Mouse (Mus musculus) lung, postnatal 0 days (tissue): ENCODE measurements around the gene Zfp872.

Source experiments
- CTCF ChIP-seq: IDR thresholded peaks from 2 replicates; pipeline ENCODE4 v1.5.1; 2016; ENCODE audit warnings: antibody characterized with exemption, mild to moderate bottlenecking
- EP300 ChIP-seq: IDR thresholded peaks from 2 replicates; pipeline ENCODE4 v1.6.1; 2016; ENCODE audit warnings: antibody characterized with exemption, mild to moderate bottlenecking, control low read depth

DNA sequence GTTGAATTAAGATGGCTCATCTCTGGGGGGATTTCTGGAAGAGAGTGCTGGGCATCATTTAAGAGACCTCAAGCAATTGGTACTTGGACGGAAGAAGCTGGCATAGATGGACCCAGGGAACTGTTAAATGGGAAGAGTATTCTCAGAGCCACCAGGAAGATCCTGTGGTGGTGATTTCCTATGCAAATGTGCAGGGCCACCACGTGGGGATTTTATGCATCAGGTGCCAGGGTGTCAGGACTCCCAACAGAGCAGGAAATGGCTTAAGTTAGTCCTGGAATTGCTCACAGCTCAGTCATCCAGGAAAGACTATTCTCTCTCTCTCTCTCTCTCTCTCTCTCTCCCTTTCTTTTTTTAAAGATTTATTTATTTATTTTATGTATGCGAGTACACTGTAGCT lies 28.8 kb downstream of the Zfp872 start:
- TF ChIP-seq CTCF (no peak), EP300 (no peak)
